Mouse (Mus musculus): ENCODE measurements around the gene Gjb5.
A peak's percentile ranks its signal among the peaks of the same experiment; 100 is the strongest.

Gjb5 gene

DNA sequence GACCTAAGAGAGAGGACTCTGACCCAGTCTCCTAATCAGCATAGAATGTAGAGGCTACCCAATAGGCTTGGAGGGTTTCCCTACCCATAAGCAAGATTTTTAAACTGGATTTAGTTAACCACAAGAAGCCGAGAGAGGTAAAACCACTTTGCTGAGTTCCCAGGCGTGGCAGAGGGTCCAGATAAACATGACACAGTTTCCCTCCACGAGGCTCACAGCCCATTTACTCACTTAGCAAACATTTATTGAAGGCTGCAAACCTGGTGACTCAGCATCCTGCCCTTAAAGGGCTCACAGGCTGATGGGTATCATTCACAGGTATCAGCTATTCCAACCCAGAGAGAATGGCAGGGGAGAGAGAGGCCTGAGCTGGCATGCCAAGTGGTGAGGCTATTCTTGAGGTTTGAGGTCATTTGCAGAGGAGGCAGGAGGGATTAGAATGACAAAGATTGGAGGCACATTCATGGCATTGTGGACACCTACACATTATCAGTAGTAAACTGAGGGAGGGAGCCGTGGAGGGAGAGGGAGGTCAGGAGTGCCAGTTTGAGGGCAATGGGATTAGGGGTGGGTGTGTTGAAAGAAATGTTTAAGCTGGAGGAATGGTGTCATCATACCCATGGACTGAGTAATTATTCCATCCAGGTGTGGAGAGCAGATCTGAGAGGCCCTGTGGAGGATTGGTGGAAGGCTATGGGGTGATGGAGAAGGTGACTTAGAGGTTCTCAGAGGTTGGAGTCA lies 8.3 kb downstream of the Gjb5 start:
- no peak for DNase-seq

DNA sequence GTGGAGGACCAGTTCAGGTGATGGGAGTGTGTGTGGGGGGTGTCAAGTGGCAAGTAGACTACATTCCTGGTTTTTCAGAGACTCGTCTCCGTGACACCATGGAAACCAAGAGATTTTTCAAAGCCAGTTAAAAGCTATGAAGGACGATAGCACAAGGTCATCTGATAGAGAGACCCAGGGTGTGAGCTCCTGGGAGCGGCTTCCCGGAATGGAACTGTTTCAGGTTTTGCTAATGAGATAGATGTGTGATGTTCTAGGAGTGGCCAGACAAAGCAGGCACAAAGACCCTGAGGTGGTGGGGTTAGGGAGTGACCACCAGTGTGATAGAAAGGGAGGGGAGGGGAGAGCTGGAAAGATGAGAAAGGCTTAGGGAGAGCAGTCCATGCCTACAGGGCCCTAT lies 13.0 kb downstream of the Gjb5 start:
- DNase-seq, result no peak

DNA sequence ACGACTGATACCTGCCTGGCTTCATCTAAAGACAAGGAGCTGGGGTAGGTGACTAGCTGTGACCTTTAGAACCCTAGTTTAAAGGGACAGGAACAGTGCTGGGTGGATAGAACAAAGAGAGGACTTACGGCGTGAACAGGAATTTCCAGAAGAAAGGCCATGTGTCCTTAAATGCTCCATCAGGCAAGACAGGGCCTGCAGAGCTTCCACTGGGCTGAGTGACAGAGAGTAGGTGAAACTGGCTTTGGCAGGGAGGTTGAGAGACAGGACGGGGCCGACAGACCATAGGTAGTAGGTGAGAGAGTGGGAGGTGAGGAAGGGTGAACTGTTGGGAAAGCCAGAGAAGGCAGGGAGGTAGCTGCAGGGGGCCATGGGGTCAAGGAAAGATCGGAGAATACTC lies 16.6 kb downstream of the Gjb5 start:
- DNase-seq, result no peak

DNA sequence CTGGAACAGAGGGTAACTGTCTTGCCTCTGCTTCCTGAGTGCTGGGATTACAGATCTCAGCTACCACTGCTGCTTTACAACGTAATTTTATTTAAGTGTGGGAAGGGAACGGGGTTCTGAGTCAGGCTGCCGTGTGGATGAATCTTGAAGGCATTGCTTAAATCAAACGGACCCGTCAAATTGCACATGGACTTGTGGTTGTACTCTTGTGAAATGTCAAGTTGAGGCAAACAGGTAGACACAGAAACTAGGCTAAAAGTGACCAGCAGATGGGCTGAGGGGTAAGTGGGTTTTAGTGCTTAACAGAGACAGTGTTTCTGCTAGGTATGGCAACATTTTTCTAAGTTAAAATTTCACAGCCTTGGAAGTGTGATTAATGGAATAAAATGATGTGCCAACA lies 20.3 kb downstream of the Gjb5 start:
- DNase-seq, result no peak

DNA sequence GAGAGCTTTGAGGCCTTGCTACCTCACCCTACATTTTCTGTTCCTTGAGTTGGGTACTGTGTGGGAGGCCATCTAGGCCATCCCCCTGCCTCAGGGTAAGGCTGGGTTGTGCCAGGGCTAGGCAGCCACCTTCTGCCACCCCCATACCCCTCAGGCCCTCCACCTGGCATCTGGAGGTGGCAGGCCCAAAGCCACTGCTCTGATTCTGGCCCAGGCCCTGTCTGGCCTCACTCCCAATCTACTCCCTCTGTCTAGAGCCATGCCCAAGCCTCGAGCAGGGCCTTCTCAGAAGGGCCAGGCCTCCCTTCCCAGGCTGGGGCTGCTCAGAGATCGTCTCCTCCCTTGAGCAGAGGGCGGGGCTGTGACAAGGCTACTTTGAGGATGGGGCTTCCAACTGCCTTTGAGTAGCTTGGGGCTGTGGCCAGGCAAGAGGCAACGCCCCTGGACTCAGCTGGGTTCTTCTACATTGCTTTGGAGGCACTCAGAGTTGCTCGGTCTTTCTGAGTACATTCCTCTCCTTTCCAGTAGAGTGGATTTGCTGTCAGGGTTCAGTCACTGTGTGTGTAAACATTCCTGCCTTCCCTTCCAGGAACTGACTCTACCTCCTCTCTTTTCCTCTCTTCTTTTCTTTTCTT lies 23.0 kb downstream of the Gjb5 start:
- no peak for DNase-seq

DNA sequence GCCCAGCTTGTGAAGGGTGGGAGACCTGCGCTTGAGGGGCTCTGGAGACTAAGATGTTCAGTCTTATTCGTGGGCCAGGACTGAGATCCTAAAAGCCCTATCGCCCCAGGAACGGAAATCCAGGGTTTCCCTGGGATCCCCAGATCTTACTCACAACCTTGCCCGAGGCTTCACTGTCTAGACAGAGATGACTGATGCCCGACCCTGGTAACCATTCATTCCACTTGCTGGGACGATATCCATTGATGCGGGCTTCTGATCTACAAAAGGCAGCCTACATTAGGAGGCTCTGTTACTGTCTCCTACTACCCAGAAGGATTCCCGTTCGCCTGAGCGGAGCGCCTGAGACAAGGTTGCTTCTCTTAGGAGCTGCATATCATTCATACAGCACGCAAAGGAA lies 26.8 kb downstream of the Gjb5 start:
- DNase-seq, result peak; percentile 29

DNA sequence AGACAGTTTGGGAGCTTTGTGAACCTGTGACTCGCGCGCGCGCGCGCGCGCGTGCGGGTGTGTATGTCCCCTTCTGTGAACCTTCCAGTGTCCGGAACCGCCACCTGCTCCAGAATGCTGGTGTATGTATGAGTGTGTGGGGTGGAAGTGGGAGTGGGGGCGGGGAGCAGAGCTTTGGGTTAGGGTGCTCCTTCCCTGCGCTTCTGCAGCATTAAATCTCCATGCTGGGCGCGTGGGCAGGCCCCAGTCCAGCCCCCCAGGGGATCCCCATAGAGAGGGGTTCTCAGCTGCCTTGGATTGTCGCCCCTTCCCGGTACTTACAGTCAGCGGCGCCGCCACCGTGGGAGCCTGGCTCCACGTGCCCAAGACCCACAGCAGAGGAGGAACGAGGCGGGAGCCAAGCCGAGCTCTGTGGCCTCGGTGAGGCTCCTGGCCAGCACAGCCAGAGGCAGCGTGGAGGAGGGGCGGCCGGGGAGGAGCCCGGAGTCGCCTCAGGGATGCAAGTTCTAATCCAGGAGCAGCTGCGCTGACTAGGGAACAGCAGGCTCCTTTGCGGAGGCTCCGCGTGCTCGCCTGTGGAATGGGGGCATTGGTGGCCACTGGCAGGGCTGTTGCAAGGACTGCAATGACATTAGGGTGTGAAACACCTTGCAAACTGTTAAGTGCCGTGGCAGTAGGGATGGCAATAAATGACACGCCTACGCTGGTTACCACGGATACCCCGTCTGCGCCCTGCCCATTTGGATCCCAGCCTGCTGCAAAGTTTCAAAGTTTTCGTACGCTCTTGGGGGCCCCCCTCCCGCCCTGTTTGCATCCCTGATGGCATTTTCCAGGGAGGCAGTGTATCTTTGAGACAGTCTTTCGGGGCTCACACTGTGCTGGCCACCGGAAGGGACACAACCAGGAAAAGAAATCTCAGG lies 27.5 kb downstream of the Gjb5 start, which contains the start of gene Gjb3:
TSS of gene Gjb3 (minus strand) at position 664 of the 920 bp plus-strand sequence.
- peak; percentile 47 for DNase-seq

DNA sequence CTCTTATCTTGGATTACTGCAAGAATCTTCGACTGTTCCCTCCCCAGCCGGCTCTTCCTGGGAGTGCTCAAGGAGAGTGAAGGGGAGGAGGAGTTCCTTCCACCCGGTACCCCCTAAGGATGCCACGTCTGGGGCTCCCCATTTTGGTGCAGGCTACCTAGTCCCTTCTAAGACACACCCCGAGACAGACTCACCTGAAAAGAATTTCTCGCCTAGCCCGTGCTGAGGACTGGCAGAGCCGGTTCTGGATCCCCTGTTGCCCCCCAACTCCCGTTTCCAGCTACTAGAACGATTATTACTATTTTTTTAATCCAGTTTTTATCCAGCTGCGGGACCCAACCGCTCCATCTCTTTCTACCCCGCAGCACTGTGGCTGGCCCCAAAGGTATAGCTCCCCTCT lies 28.2 kb downstream of the Gjb5 start:
- DNase-seq, result no peak

DNA sequence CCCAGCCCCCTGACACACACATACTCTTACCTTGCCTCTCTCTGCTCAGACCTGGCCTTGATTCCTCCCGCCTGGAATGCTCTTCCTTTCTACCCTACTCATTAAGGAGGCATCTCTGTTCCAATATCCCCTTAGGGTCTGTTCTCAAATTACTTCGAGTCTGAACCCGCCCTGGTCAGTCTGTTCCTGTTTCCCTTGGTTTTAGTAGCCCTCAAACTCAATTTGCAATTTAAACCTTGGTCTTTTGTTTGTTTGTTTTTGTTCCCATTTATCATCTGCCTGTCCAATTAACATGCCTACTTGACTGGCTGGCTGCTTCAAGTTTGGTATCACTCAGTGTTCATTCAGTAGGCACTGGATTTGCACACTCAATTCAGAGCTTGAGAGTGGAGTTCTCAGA lies 28.9 kb downstream of the Gjb5 start:
- DNase-seq, result peak; percentile 38

DNA sequence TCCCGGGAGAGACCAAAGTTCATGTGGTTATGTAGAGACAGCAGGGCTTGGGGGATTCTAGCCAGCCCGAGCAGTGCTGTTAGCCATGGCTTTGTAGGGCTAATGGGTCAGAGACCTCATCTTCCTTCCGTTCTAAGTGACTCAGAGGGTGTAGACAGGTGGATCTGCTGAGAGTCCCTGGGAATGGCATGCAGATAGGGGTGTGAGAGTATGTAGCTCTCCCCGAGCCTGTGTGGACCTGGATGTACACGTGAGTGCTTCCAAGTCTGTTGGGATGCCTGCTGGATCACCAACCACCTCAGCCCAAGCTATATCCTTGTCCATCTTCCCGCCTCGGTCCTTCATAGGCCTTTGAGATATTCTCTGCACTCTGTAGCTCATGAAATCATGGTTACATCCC lies 29.6 kb downstream of the Gjb5 start:
- DNase-seq, result no peak

DNA sequence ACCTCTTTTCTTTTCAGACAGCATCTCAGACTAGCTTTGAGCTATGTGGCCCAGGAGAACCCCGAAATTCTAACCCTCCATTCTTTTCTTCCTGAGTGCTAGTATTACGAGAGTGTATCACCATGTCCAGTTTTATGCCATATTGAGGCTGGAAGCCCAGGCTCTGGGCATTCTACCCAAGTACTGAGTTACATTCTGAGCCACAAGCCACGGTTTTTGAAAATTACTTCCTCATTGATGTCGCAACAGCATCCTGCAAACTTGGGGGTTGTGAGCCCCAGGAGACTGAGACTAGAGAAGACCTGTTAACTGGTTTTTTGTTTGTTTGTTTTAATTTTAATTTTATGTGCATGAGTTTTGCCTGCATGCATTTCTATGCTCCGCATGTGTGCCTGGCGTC lies 30.2 kb downstream of the Gjb5 start:
- DNase-seq, result no peak

DNA sequence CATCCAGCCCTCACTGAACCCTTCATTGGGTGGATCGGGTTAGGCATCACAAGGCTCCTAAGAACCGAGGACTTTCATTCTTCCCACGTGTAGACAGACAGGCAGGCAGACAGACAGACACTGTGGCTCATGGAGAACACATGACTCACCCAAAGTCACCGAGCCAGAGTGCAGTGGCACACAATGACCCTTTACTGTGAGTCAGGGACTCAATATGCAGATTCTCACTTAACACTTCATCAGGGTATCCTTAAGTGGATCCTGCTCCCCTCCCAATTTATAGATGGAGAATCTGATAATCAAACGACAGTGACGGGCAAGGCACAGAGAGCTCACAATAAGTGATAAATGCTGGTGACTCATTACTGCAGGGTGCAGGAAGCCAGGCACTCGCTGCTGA lies 30.7 kb downstream of the Gjb5 start:
- DNase-seq, result no peak

DNA sequence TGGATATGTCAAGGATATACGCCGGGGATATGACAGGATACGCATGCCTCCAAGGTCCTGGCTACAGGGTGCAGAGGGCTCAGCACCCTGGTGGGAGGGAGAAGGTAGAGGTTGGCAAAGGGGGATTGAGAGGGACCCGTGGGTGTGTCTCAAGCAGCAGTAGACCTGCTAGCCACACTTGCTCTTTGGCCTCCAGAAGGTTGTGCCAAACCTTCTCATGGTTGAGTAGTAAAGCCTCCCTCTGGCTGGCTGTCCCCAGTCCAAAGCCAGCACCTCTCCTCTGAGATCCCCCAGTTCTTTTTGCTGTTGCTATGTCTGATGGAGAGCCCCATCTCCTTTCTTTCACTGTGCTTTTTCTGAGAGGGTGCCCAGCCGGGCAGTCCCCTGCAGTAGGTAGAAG lies 32.7 kb downstream of the Gjb5 start:
- no peak for DNase-seq

DNA sequence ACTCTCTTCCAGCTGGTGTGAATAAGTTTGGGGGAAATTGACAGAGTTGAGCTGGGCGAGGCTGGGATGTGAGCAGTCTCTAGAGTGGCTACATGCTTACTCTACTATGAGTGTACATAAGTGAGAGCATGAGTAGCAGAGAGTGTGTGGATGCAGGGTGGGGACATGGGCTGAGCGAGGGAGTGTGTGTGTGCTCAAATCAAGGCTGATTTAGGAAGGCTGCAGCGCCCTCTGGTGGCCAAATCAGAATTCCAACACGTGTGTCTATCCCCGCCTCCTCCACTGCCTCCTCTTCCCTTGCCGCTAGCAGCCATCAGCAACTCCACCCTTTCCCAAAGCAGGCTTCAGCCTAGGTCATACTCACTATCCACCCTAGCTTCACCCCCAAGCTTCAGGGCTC lies 33.2 kb downstream of the Gjb5 start:
- DNase-seq, result peak; percentile 91

DNA sequence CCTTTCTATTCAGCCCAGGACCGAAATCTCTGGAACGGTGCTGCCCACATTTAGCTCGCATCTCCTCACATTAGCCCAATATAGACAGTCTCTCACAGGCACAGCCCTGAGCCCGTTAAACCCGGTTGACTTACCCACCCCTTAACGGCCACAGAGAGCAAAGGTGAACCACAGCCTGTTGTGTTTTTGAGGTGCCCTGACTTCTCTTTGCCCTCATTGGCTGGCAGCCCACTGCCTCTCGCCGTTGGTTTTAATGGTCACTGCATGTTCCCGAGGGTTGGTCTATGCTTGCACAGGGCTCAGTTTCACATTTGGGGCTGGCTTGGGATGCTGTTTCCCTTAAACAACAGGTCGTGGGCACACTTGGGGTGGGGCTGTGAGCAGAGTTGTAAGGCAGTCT lies 33.7 kb downstream of the Gjb5 start:
- no peak for DNase-seq

DNA sequence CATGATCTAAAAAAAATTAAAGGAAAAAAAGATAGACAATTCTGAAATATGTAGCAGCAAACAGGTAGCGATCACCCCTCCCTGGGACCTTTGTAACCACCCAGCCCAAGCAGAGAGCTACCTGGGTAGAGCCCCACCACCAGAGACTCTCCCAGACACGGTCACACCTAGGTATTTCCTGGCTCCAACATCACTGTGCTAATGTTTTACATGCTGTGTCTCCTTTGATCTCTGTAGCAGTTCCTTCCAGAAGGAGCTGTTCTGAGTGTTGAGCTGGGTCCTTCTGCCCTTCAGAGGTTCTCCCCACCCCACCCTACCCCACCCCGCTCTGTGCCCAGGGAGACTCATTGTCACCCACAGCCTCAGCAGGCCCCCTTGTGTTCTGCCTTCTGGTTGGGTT lies 34.3 kb downstream of the Gjb5 start:
- no peak for DNase-seq

DNA sequence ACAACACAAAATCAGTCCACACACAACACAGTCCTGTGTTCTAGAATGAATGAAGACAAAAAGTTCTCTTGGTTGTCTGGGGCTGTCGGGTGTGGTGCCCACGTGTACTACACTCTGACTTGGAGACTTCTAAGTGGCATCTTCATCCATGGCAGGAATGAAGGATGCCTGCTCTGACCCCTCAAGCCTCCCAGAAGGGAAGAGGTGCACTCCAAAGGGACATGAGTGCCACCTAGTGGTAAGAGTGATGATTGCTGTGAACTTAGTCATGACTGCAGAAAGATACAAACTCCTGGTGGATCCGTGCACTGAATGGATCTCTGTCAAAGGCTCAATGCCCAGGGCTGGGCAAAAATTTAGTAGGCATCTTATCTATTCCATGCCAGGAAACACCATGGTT lies 38.4 kb downstream of the Gjb5 start:
- peak; percentile 88 for DNase-seq

DNA sequence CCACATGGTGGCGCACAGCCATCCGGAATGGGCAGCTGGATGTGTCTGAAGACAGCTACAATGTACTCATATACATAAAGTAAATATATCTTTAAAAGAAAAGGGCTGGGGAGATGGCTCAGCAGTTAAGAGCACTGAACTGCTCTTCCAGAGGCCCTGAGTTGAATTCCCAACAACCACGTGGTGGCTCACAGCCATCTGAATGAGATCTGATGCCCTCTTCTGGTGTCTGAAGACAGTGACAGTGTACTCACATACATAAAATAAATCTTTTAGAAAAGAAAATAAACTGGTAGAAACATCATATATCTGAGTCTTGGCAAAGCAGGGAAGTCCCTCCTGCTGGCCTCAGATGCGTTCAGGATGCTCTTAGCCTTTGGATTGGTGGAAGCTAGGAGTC lies 40.8 kb downstream of the Gjb5 start:
- DNase-seq, result no peak

DNA sequence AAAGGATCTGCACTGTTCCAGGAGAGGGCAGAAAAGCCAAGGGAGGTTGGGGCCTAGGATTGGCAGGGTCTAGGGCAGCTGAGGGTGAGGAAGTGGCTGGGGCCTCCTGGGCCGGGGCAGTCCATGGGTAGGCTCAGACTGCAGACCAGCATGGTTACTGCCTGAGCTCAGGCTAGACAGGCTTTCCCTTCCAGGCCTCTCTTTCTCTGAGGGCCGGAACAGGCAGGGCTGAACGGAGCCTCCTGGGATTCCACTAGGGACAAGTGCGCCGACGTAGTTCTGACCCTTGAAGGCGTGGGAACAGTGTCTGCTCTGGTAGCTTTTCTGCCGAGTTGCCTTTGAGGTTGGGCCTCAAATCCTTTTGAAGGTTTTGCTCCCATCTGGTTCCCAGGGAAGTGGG lies 42.2 kb downstream of the Gjb5 start:
- DNase-seq, result no peak

DNA sequence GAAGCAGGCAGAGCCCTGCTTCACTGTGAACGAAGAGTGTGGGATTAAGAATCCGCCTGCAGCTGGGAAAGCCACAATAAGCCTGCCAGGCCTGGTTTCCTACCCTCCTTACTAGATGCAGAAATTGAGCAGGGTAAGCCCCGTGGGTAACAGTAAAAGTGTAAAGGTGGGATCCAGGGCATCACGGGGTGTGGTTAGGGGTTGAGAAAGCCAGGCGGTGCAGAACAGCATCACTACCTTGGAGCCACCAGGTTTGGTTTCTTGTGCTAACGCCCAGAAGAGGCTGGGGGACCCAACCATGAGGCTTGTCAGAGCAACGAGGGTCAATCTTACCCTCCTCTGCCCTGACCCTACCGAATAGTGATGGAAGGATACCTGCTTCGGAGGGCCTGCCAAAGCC lies 43.4 kb downstream of the Gjb5 start:
- DNase-seq, result no peak

DNA sequence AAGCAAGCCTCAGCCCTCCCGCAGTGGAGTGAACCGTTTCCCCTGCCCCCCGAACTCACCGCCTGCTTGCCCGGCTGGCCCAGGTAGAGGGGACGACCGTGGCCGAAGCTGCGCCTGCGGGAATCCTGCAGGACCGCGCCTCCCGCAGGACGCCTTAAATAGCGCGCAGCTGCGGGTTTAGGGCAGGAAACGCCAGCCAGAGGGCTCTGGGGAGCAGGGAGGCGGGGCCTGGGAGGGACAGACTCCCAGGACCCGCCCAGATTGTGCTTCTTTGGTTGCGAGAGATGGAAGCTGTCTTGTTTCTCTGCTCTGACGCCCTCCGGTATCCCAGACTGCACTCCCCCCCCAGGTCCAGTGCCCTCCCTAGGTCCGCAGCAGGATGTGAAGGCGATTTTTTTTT lies 44.1 kb downstream of the Gjb5 start, which contains the start of gene Gja4:
TSS of gene Gja4 (minus strand) at position 179 of the 400 bp plus-strand sequence.
- peak; percentile 89 for DNase-seq

DNA sequence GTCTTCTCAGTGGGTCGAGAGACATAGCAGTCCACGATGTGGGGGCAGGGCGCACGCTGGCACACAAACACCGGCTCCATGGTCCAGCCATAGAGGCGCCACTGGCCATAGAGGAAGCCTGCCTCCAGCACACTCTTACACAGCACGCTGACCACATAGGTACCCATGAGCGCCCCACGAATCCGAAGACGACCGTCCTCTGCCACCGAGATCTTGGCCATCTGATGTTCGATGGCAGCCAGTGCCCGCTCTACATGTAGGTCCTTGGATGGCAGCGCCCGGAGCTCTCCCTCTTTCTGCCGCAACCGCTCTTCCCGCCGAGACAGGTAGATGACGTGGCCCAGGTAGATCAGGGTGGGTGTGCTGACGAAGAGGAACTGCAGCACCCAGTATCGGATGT lies 45.6 kb downstream of the Gjb5 start:
- DNase-seq, result no peak

DNA sequence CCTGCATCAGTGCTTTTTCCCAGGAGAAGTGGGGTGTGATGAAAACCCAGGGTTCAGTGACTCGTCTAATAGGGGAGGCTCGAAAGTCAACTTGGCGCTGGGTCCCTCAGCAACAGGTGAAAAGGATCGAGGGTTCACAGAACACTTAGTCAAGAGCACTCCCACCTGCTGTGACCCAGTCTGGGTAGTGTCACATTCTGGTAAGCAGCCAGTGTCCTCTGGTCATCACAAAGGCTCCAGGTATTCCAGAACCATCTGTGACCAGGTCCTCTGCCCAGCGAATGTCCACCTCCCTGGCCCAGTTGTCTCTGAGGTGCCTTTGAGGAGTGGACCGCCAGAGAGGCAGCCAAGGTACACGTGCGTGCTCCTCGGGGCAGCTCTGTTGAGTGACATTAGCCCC lies 46.4 kb downstream of the Gjb5 start:
- DNase-seq, result no peak

DNA sequence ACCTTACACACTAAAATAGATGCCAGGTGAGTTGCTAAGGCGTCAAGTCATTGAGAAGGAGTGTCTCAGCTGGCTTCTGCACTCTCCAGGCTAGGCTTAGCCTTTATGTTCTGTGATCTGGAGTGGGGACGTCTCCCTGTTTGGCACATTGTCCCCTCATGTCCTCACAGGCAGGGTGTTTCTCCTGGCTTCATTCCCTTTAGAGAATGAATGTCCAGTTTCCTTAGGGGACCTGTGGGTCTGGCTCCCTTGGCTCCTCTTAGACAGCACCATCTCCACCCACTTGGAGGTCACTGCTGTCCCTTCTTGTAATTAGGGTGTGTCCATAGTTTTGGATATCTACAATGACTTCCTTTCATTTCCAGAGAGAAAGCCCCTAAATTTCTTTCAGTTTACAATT lies 51.1 kb downstream of the Gjb5 start:
- DNase-seq, result no peak
